Mouse (Mus musculus) CH12.LX (cell line): ENCODE results near the gene Polr2l. TPM values are rescaled to one million over a fixed set of nuclear protein-coding genes. Genes with fewer than 3 reads are reported as not detected.

Experiments used
- DNase-seq: peaks from one replicate; pipeline ENCODE4 v3.0.0-alpha.2; 2013; ENCODE audit errors: extremely low read depth
- H3K27ac ChIP-seq: 2 replicates; pipeline ENCODE4 v1.5.1; 2012; ENCODE audit warnings: low read depth, mild to moderate bottlenecking, control low read depth, moderate library complexity; ENCODE audit not compliant: insufficient read depth
- H3K27me3 ChIP-seq: replicated peaks from 2 replicates; pipeline ENCODE3; 2012; ENCODE audit warnings: inconsistent platforms
- H3K36me3 ChIP-seq, 2 experiments: replicated peaks in 1 of 2; 2 replicates each; pipeline versions ENCODE3 to v1.6.1; 2012; ENCODE audit warnings: inconsistent platforms in 1 of 2, low read length in 1 of 2, mild to moderate bottlenecking in 1 of 2, mixed read lengths in 1 of 2, moderate library complexity in 1 of 2; ENCODE audit not compliant: control insufficient read depth in 1 of 2, insufficient read depth in 1 of 2
- H3K4me1 ChIP-seq, 2 experiments: 2 replicates each; pipeline ENCODE4 v1.6.1; 2012; ENCODE audit warnings: inconsistent platforms in 1 of 2, moderate library complexity in 1 of 2; ENCODE audit not compliant: insufficient read depth in 2 of 2, control insufficient read depth in 1 of 2
- H3K4me2 ChIP-seq: 2 replicates; pipeline ENCODE4 v1.6.1; 2012; ENCODE audit warnings: low read depth, mild to moderate bottlenecking, control low read depth; ENCODE audit not compliant: poor library complexity, insufficient read depth, severe bottlenecking
- H3K4me3 ChIP-seq, 3 experiments: fragments of 150-350 bp in 1 of 3; sonication (generic) in 1 of 3; replicated peaks in 1 of 3; 2 replicates each; pipeline versions ENCODE3 to v1.5.1; 2011 to 2012; ENCODE audit warnings: low read depth in 2 of 3, low read length in 2 of 3, mild to moderate bottlenecking in 2 of 3, moderate library complexity in 2 of 3, control low read depth in 1 of 3, improper control_type of control experiment in 1 of 3, inconsistent platforms in 1 of 3, mixed read lengths in 1 of 3; ENCODE audit not compliant: poor library complexity in 1 of 3
- H3K79me2 ChIP-seq: replicated peaks from 2 replicates; pipeline ENCODE4 v1.6.1; 2012; ENCODE audit warnings: mild to moderate bottlenecking, moderate library complexity; ENCODE audit not compliant: control insufficient read depth, poor library complexity, insufficient read depth, severe bottlenecking; ENCODE audit errors: extremely low read depth
- H3K9ac ChIP-seq: 2 replicates; pipeline ENCODE4 v1.6.1; 2012; ENCODE audit warnings: low read depth, mild to moderate bottlenecking, control low read depth, moderate library complexity; ENCODE audit not compliant: insufficient read depth
- H3K9me3 ChIP-seq: replicated peaks from 2 replicates; pipeline ENCODE3; 2012; ENCODE audit warnings: low read length, inconsistent platforms, mixed read lengths
- CHD1 ChIP-seq: IDR thresholded peaks from 2 replicates; pipeline ENCODE4 v1.6.1; 2012; ENCODE audit warnings: low read depth, low read length, improper control_type of control experiment, inconsistent platforms
- CHD2 ChIP-seq: IDR thresholded peaks from 2 replicates; pipeline ENCODE4 v1.6.1; 2011; ENCODE audit warnings: low read length, improper control_type of control experiment
- CTCF ChIP-seq, 2 experiments: IDR thresholded peaks in 1 of 2; conservative IDR thresholded peaks in 1 of 2; 2 replicates each; pipeline ENCODE4 v1.5.1; 2011 to 2012; ENCODE audit warnings: low read depth in 2 of 2, low read length in 2 of 2, improper control_type of control experiment in 1 of 2, inconsistent platforms in 1 of 2, mild to moderate bottlenecking in 1 of 2, moderate library complexity in 1 of 2
- E2F4 ChIP-seq: IDR thresholded peaks from 2 replicates; pipeline ENCODE4 v1.6.1; 2011; ENCODE audit warnings: low read depth, low read length, improper control_type of control experiment; ENCODE audit not compliant: insufficient replicate concordance
- ELF1 ChIP-seq: IDR thresholded peaks from 2 replicates; pipeline ENCODE4 v1.6.1; 2014; ENCODE audit warnings: low read depth, mild to moderate bottlenecking, inconsistent platforms, low read length, improper control_type of control experiment
- EP300 ChIP-seq: IDR thresholded peaks from 2 replicates; pipeline ENCODE4 v1.6.1; 2011; ENCODE audit warnings: low read length, improper control_type of control experiment
- ETS1 ChIP-seq: conservative IDR thresholded peaks from 2 replicates; pipeline ENCODE4 v1.6.1; 2012; ENCODE audit warnings: low read depth, mild to moderate bottlenecking, inconsistent platforms, low read length, improper control_type of control experiment, moderate library complexity
- JUND ChIP-seq: conservative IDR thresholded peaks from 2 replicates; pipeline ENCODE4 v1.6.1; 2011; ENCODE audit warnings: low read depth, low read length, improper control_type of control experiment
- KAT2A ChIP-seq: IDR thresholded peaks from 2 replicates; pipeline ENCODE4 v1.6.1; 2012; ENCODE audit warnings: low read length, improper control_type of control experiment, inconsistent platforms; ENCODE audit not compliant: insufficient replicate concordance
- MAFK ChIP-seq: IDR thresholded peaks from 2 replicates; pipeline ENCODE4 v1.6.1; 2011; ENCODE audit warnings: low read length, improper control_type of control experiment; ENCODE audit not compliant: insufficient replicate concordance
- MAZ ChIP-seq: IDR thresholded peaks from 2 replicates; pipeline ENCODE4 v1.6.1; 2012; ENCODE audit warnings: low read depth, mild to moderate bottlenecking, inconsistent platforms, low read length, improper control_type of control experiment, moderate library complexity
- MXI1 ChIP-seq: IDR thresholded peaks from 2 replicates; pipeline ENCODE4 v1.6.1; 2011; ENCODE audit warnings: mild to moderate bottlenecking, low read depth, low read length, improper control_type of control experiment
- MYC ChIP-seq: IDR thresholded peaks from 2 replicates; pipeline ENCODE4 v1.6.1; 2011; ENCODE audit warnings: low read depth, mild to moderate bottlenecking, improper control_type of control experiment, low read length
- NELFE ChIP-seq: IDR thresholded peaks from 2 replicates; pipeline ENCODE4 v1.6.1; 2011; ENCODE audit warnings: low read depth, low read length, improper control_type of control experiment
- NRF1 ChIP-seq: IDR thresholded peaks from 2 replicates; pipeline ENCODE4 v1.6.1; 2014; ENCODE audit warnings: low read depth, mild to moderate bottlenecking, inconsistent platforms, low read length, improper control_type of control experiment, moderate library complexity
- POLR2AphosphoS2 ChIP-seq: IDR thresholded peaks from 2 replicates; pipeline ENCODE4 v1.6.1; 2011; ENCODE audit warnings: low read depth, low read length, improper control_type of control experiment
- USF1 ChIP-seq: IDR thresholded peaks from 2 replicates; pipeline ENCODE4 v1.6.1; 2014; ENCODE audit warnings: low read depth, mild to moderate bottlenecking, inconsistent platforms, low read length, improper control_type of control experiment
- ZMIZ1 ChIP-seq: IDR thresholded peaks from 2 replicates; pipeline ENCODE4 v1.6.1; 2012; ENCODE audit warnings: low read depth, mild to moderate bottlenecking, inconsistent platforms, low read length, improper control_type of control experiment
- ZNF384 ChIP-seq: IDR thresholded peaks from 2 replicates; pipeline ENCODE4 v1.6.1; 2012; ENCODE audit warnings: low read depth, low read length, improper control_type of control experiment, inconsistent platforms
- dilution Hi-C: fragments of 300-500 bp; cut with MboI; formaldehyde crosslinking; loops from 2 replicates; pipeline ENCODE4 v1.14.3; 2020; ENCODE audit warnings: low sequenced_read_pairs; ENCODE audit not compliant: extremely low pct_unique_long_range_greater_than_20kb, extremely low pct_ligation_motif_present
- in situ Hi-C: fragments of 300-500 bp; cut with MboI; formaldehyde crosslinking; loops from 3 replicates; pipeline ENCODE4 v1.14.3; 2019; ENCODE audit warnings: low sequenced_read_pairs, low pct_ligation_motif_present, low pct_unique_long_range_greater_than_20kb, mixed read lengths
- polyA plus RNA-seq: library from polyadenylated mRNA; unstranded; fragments of >175 nt; gene quantifications from 2 replicates; pipeline ENCODE4 v1.2.1, GENCODE M21; 2012; ENCODE audit warnings: low read depth; ENCODE audit not compliant: insufficient read length
- total RNA-seq, 2 experiments: library from RNA; depleted of rRNA; stranded (reverse); fragments of 300-350 nt in 1 of 2; fragments of >200 nt in 1 of 2; gene quantifications; 2 replicates each; pipeline ENCODE4 v1.2.3; 2012 to 2014

Gene Polr2l
- total and polyA plus RNA-seq, 3 experiments = 35.7 to 82.3 (median 64.8) TPM

GRCm38 (mm10) chr7:141442199-141442598 is 32.7 kb downstream of the Polr2l start:
- Histone ChIP-seq H3K27me3 (no peaks in the 10 kb centered on the region), H3K9me3 (no peaks in the 10 kb centered on the region), H3K4me2 (peak overlapping the region; percentile 97), H3K4me1 (peaks cover 15 to 50% of the 10 kb centered on the region in 2 experiments), H3K27ac (no peak overlapping the region), H3K79me2 (peaks cover 10% of the 10 kb centered on the region; the same call in 1 of the 2 replicates), H3K4me3 (peak overlapping the region; percentile 64 to 91 (median 67)), H3K9ac (peak overlapping the region; percentile 62; the same call in 1 of the 2 replicates), H3K36me3 (peaks cover 43 to 53% of the 10 kb centered on the region in 2 experiments)
- dilution Hi-C loops (no loop called here), in situ Hi-C loops (no loop called here)
- no peak for TF ChIP-seq ZNF384
- TF ChIP-seq ETS1 = no peak
- TF ChIP-seq NRF1 = no peak
- TF ChIP-seq MAFK = no peak
- TF ChIP-seq KAT2A = no peak
- TF ChIP-seq E2F4 = no peak
- no peak for TF ChIP-seq MAZ
- TF ChIP-seq CHD2 = no peak
- TF ChIP-seq MYC = no peak
- no peak for TF ChIP-seq NELFE
- TF ChIP-seq JUND = no peak
- TF ChIP-seq CTCF (conservative IDR thresholded peaks at IDR 0.05 in 1 of 2, IDR thresholded peaks at IDR 0.05 in 1 of 2; ENCODE audit: low read depth in 2 of 2, low read length in 2 of 2) = no peak
- TF ChIP-seq CHD1 = no peak
- no peak for TF ChIP-seq EP300
- no peak for TF ChIP-seq MXI1
- TF ChIP-seq POLR2AphosphoS2 = no peak
- DNase-seq = no peak

DNA sequence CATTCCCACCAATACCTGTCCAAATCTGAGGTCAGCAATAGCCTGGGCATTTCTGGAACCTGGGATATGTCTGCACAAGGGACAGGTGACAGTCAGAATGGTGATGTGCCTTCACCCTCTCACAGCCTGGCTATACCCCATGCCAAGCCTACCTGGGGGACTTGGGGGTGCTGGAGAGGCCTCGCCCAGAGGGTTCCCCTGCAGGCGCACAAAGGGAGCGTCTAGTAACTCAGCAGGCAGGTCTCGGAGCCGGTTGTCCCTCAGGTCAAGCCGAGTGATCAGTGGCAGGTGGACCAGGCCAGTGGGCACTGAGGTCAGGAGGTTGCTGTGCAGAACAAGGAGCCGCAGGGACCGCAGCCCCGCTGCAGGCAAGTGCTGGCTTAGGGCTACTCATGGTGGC is 33.5 kb downstream of the Polr2l start:
- Histone ChIP-seq H3K36me3 (peaks cover 43 to 53% of the 10 kb centered on the region in 2 experiments), H3K79me2 (peaks cover 12% of the 10 kb centered on the region), H3K27ac (no peak overlapping the region), H3K4me3 (no peak overlapping the region), H3K4me2 (no peak overlapping the region), H3K9me3 (no peaks in the 10 kb centered on the region), H3K9ac (no peak overlapping the region)
- in situ Hi-C loops = no loop called here
- no peak for DNase-seq
- TF ChIP-seq ZMIZ1 = no peak
- no peak for TF ChIP-seq NRF1
- no peak for TF ChIP-seq E2F4
- TF ChIP-seq USF1 = no peak
- TF ChIP-seq ELF1 = no peak
- no peak for TF ChIP-seq NELFE
- TF ChIP-seq, all 38 proteins: peak for 0
- Histone ChIP-seq H3K27me3 (no peaks in the 10 kb centered on the region), H3K4me1 (peaks cover 15 to 49% of the 10 kb centered on the region in 2 experiments)
- dilution Hi-C loops = no loop called here
